Mouse (Mus musculus) brown adipose tissue, adult 24 weeks (tissue): ENCODE results near the gene Agtr1a. TPM values are rescaled to one million over a fixed set of nuclear protein-coding genes. Genes with fewer than 3 reads are reported as not detected.

Experiments used
- H3K27ac ChIP-seq: fragments of 200-500 bp; replicated peaks from 2 replicates; pipeline ENCODE4 v1.5.1; 2012; ENCODE audit warnings: low read depth, mild to moderate bottlenecking, low read length
- H3K4me1 ChIP-seq: fragments of 200-500 bp; 2 replicates; pipeline ENCODE4 v1.6.1; 2012; ENCODE audit warnings: low read length, mixed read lengths; ENCODE audit not compliant: control insufficient read depth, insufficient read depth, insufficient read length
- H3K4me3 ChIP-seq: fragments of 200-500 bp; 2 replicates; pipeline ENCODE4 v1.5.1; 2012; ENCODE audit warnings: low read depth, mild to moderate bottlenecking, low read length, moderate library complexity; ENCODE audit not compliant: insufficient read depth
- polyA plus RNA-seq: library from polyadenylated mRNA; stranded (reverse); fragments of >200 nt; gene quantifications from 2 replicates; pipeline ENCODE4 v1.2.4, GENCODE M21; 2012; ENCODE audit not compliant: missing spikeins, insufficient read depth, insufficient read length

Agtr1a gene
- polyA plus RNA-seq = 2.1 and 5.4 TPM in 2 replicates

- H3K4me1 ChIP-seq = no peaks in the 10 kb centered on the region
- H3K4me3 ChIP-seq = peak within 1 kb of the TSS; percentile 60
- peak within 1 kb of the TSS; percentile 33; the same call in 1 of the 2 replicates for H3K27ac ChIP-seq
These were observed at the start of gene Agtr1a for GRCm38 (mm10) chr13:30336148-30336801. Gene Agtr1a, plus strand, starts transcription at chr13:30336441.

DNA sequence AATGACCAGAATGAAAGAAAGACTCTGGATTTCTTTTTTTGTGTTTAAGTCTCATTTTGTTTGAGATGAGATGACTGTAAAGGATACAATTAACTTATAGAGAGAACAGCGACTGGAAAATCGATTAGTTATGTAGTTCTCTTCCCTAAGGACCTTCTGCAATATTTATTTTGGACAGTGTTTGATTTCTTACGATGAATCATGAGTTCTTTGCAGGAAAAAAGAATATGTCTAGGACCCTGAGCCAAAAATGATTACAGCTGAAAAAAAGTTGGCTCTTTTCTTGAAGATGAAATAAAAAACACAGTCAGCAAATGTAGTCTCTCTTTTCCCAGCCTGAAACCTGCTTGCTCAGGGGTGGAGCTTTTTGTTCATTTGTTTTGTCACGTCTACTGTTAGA is 26.0 kb upstream of the Agtr1a start:
- H3K4me3 ChIP-seq = no peak overlapping the region
- no peaks in the 10 kb centered on the region for H3K4me1 ChIP-seq
- no peak overlapping the region for H3K27ac ChIP-seq

GRCm38 (mm10) chr13:30324669-30325346 is 11.4 kb upstream of the Agtr1a start:
- Histone ChIP-seq H3K4me1 (no peaks in the 10 kb centered on the region), H3K4me3 (no peak overlapping the region), H3K27ac (no peak overlapping the region)

GRCm38 (mm10) chr13:30331061-30331460 is 5.2 kb upstream of the Agtr1a start:
- H3K27ac ChIP-seq = no peak overlapping the region
- no peaks in the 10 kb centered on the region for H3K4me1 ChIP-seq
- H3K4me3 ChIP-seq = no peak overlapping the region

DNA sequence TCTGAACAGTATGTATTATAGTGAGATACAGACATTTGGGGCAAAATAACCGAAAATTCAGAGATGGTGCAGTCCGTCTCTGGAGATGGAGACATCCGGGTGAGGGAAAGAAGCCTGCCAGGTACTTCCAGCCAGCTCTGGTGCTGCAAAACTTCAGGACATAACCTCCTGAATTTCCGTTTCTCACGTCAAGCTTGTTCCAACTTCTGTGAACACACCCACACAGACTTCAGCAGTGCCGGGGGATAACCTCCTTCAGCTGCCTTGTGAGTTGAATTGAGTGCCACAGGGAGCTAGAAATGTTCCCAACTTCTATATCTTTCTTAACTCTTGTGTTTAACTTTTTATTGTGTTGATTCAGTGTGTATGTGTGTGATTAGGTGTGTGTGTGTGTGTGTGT is 4.4 kb upstream of the Agtr1a start:
- Histone ChIP-seq H3K4me1 (no peaks in the 10 kb centered on the region), H3K4me3 (no peak overlapping the region), H3K27ac (no peak overlapping the region)

DNA sequence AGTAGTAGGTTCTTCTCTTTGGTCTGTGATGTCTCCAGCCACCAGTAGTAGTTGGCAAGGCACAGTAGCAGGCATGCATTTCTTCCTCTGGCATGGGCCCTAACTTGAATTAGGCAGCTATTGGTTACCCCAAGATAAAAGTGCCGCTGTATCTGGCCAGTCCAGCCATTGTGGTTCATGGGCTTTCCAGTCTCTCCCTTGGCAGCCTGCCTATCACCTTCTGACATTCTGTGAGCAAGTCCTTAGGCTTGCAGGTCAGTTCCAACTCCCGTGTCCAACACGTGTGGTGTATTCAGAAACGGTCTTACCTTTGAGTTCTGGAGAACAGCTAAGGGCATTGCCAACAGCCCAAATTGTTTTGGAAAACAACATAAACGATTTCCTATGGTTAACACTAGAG is 3.7 kb upstream of the Agtr1a start:
- Histone ChIP-seq H3K4me1 (no peaks in the 10 kb centered on the region), H3K27ac (no peak overlapping the region), H3K4me3 (no peak overlapping the region)

DNA sequence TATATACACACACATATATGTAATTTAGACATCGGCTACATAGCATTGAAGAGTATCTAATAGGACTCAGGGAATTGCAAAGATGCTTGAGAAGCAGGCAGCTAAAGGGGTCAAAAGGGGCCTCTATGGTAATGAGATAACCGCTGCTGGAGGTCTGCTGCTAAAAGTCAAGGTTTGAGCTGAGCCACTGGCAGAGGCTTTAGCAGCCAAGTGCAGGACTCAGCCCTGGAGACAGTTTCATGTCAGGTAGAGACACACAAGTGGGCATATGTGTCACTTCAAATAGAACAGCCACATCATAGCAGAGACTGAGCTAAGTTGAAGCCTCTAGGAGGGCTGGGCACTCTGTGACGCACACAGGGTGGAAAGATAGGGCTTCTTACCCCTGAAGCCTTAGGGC is 1.6 kb upstream of the Agtr1a start:
- Histone ChIP-seq H3K4me3 (no peak overlapping the region), H3K27ac (no peak overlapping the region), H3K4me1 (no peaks in the 10 kb centered on the region)

GRCm38 (mm10) chr13:30336913-30337312 is 672 bp downstream of the Agtr1a start:
- peak overlapping the region; percentile 60 for H3K4me3 ChIP-seq
- peak overlapping the region; percentile 33; the same call in 1 of the 2 replicates for H3K27ac ChIP-seq
- no peaks in the 10 kb centered on the region for H3K4me1 ChIP-seq

DNA sequence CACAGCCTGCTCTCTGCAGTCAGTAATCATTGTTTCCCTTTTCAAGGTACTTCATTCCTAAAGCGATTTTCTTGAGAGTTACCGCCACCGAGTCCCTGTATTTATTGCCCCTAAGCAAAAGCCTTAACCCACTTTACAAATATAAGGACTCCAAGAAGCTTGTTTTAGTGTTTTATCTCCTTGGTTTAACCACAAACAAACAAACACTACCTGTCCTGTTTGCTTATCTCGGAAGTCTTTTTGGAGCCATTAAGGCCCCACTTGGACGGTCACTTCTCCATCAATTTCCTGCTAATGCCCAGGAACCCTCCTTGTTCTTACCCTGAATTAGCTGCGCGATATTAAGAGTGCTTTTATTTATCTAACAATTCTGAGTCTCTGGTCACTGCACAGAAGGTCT is 1.4 kb downstream of the Agtr1a start:
- Histone ChIP-seq H3K4me1 (no peaks in the 10 kb centered on the region), H3K27ac (0 out of 2 replicates have a peak overlapping the region, but pooled peaks have one; percentile 11), H3K4me3 (peak overlapping the region; percentile 60)

DNA sequence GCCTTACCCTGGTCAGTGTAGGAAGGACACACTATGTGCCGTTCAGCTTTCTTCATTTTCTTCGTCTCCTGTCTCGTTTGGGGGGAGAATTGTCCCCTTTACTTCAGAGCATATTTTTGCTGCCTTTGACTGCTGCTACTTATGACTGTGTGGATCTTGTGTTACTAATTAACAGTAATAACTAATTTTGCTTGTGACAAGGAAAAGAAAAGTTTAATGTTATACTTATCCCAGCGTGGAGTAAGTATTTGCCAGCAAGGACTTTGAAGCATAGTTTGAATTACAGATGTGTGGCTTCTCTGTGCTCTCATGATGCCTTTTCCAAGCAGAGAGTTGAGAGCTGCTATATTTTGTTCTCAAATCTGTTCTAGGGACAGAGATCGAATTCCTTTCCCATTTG is 2.3 kb downstream of the Agtr1a start:
- Histone ChIP-seq H3K27ac (0 out of 2 replicates have a peak overlapping the region, but pooled peaks have one; percentile 11), H3K4me1 (no peaks in the 10 kb centered on the region), H3K4me3 (0 out of 2 replicates have a peak overlapping the region, but pooled peaks have one; percentile 11)

DNA sequence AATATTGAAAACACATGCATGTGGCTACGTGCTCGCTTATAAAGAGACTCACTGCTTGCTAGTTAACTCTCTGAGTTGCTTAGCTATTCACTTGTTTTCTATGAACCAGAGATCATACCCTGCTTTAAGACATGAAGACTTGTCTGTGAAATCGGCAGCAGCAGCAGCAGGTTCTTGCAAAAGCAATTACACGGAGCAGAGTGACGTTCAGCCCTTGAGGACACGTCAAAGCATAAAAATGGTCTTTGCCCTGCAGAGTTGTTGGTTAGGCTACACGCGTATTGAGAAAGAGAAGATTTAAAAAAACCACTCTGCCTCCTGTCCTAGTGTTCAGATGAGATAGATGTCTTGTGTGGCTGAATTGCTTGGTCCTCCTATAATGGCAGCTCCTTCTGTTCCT is 3.7 kb downstream of the Agtr1a start:
- Histone ChIP-seq H3K27ac (no peak overlapping the region), H3K4me1 (no peaks in the 10 kb centered on the region), H3K4me3 (no peak overlapping the region)

DNA sequence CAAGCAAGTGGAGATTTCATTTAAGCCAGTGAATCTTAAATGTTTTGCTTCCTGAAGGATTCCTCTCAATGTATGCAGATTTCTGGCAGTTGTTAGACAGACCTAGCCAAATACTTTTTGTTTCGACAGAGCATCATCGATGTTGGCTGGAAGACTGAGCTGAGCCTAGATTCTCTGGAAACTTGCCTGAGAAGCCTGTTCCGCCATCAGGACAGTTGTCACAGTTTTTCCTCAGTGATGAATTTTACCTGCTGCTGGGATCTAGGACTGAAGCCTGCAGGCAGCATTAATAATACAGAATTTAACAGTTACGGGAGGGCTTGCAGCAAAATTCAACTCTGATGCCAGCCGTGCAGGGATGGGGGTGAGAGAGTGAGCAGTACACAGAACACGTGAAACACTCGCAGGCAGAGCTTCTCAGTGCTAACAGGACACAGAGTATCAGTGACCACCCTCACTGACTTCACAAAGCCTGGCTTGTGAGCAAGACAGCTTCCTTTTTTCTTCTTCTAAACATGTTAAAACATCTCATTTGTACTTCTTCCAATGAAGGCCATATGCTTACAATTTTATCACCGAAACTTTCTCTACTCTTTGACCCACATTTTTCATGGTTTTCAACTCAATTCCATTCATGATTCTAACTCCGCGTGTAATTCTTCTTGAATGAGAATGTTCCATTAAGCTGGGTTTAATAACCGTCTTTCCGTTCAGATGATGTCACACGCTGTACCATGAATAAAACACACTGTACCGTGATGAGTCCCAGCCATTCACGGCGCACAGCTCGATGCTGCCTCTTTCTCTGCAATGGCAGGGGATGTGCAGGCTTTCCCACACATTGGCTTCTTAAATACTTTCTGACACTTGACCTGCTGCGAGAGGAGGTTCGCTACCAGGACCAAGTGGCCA is 6.0 kb downstream of the Agtr1a start:
- H3K27ac ChIP-seq = no peak overlapping the region
- no peak overlapping the region for H3K4me3 ChIP-seq

GRCm38 (mm10) chr13:30345427-30345913 is 9.2 kb downstream of the Agtr1a start:
- Histone ChIP-seq H3K27ac (no peak overlapping the region), H3K4me1 (no peaks in the 10 kb centered on the region), H3K4me3 (no peak overlapping the region)

More for the DNA sequence above, 6.0 kb downstream of the Agtr1a start:
- H3K4me1 ChIP-seq = no peaks in the 10 kb centered on the region

- H3K27ac ChIP-seq = no peak overlapping the region
- H3K4me3 ChIP-seq = no peak overlapping the region
- no peaks in the 10 kb centered on the region for H3K4me1 ChIP-seq
These were observed 10.6 kb downstream of the Agtr1a start for GRCm38 (mm10) chr13:30346881-30347280.

DNA sequence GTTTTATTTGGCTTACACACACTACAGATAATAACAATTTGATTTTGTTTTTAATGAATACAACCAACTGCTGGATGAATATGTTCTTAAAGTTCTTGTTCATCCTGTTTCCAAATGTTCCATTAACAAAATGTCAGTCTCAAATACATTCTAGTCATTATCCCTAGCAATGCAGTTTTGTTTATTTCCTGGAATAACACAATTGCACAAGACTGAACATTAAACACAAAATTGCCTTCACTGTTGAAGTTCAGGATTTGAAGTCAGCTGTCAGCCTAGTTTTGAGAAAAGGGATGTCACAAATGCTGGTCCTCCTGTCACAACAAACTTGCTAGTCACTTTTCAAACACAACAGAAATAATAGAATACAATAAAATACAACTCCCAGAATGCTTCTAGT is 12.1 kb downstream of the Agtr1a start:
- no peaks in the 10 kb centered on the region for H3K4me1 ChIP-seq
- H3K27ac ChIP-seq = no peak overlapping the region
- H3K4me3 ChIP-seq = no peak overlapping the region
